Mouse (Mus musculus): ENCODE data around the gene Anapc15.

Gene Anapc15

DNA sequence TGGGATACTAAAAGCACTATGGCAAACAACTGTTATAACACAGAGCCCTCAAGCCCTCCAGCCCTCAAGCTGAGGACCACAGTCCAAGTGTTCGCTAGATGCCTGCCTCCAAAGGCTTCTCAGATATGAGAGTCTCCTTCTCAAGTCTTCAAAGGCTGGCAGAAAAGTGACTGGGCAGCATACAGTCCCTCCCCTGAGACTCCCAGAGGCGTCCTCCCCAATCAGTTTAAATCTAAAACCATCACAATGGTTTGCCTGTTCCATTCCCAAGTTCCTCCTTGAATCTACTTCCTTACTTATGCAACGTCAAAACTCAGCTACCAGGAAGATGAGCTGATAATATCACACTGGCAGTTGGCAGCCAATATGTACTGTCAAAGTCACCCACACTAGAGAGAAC, at the start of gene Anapc15:
Gene Anapc15, plus strand, starts transcription at position 301 of the 400 bp plus-strand sequence.
- DNase-seq (ENCODE audit: low spot score): no peak

DNA sequence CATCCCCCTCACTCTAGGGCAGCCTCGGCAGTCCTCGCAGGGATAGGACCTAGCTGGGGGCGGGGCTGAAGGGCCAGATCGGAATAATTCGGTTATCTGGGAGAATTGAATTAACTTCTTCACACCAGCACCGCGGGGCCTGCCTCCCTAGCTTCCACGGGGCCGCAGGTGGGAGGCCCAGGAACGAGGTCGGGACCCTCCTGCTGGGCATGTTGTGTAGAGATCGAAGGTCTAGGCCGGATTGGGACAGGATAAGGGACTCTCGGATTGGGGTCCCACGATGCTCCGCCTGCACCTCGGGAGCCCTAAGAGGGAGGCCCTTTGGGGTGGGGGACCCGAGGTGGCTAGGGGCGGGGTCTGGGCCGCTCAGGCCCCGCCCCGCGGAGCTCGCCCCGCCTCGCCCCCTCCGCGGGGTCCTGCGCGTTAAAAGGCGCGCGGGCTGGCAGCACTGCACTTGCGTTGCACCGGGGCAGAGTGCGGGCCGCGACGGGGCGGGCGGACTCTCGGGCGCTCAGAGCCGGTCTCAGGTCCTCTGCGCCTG, 45.6 kb upstream of the Anapc15 start, which contains the start of gene Phox2a:
Gene Phox2a, plus strand, starts transcription at position 453 of the 541 bp plus-strand sequence.
- DNase-seq (ENCODE audit: low spot score): peak; percentile 45

DNA sequence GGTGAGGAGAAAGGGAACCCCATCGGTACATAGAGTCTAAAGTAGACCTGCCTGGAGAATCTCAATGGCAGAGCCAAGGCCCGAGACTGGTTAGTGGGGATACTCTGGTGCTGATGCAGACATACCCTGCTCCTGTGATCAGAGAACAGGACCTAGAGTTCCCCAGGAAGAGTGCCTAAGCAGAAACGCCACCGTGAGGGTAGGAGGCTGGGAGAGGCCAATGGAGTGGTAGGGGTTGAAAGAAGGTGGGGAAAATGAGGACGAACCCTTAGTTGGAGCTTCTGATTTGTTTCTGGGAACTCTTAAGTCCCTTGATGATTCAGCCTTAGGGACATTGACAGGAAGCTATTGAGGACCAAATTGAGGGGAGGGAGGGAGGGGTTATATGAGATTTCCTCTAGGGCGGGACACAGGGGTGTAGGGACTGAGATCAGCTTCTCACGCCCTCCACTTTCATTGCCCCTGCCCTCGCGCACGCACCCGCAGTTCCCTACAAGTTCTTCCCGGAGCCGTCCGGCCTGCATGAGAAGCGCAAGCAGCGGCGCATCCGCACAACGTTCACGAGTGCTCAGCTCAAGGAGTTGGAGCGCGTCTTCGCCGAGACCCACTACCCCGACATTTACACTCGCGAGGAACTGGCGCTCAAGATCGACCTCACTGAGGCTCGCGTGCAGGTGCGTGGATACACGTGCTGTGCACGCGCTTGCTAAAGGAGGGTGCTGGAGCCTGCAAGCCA, 43.1 kb upstream of the Anapc15 start:
- peak; percentile 59 for DNase-seq (ENCODE audit: low spot score)

DNA sequence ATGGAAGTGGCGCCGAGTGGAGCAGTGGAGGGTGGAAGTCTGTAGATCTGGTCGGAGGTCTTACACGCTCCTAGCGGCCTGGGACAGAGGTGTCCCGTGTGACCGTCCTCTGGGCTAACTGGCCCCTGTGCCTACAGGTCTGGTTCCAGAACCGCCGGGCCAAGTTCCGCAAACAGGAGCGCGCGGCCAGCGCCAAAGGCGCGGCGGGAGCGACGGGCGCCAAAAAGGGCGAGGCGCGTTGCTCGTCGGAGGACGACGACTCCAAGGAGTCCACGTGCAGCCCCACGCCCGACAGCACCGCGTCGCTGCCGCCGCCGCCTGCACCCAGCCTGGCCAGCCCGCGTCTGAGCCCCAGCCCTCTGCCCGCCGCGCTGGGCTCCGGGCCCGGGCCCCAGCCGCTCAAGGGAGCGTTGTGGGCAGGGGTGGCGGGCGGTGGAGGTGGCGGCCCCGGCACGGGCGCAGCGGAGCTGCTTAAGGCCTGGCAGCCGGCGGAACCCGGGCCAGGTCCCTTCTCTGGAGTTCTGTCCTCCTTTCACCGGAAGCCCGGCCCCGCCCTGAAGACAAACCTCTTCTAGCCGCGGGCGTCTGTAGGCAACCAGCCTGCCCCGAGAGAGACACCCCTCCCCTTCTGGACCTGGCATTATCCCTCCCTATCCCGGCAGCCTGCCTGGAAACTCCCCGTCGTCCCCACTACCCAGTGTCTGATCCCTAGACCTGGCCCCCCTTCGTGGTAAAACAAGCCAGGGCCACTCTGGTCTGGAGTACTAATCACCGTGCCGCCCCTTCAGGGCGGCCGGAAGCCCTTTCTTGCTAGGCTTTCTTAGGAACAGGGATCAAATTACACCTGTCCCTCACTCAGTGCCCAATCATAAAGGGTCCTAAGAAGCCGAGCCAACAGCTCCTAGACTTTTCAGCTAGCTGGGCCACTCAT, 41.7 kb upstream of the Anapc15 start:
- peak; percentile 89 for DNase-seq (ENCODE audit: low spot score)

DNA sequence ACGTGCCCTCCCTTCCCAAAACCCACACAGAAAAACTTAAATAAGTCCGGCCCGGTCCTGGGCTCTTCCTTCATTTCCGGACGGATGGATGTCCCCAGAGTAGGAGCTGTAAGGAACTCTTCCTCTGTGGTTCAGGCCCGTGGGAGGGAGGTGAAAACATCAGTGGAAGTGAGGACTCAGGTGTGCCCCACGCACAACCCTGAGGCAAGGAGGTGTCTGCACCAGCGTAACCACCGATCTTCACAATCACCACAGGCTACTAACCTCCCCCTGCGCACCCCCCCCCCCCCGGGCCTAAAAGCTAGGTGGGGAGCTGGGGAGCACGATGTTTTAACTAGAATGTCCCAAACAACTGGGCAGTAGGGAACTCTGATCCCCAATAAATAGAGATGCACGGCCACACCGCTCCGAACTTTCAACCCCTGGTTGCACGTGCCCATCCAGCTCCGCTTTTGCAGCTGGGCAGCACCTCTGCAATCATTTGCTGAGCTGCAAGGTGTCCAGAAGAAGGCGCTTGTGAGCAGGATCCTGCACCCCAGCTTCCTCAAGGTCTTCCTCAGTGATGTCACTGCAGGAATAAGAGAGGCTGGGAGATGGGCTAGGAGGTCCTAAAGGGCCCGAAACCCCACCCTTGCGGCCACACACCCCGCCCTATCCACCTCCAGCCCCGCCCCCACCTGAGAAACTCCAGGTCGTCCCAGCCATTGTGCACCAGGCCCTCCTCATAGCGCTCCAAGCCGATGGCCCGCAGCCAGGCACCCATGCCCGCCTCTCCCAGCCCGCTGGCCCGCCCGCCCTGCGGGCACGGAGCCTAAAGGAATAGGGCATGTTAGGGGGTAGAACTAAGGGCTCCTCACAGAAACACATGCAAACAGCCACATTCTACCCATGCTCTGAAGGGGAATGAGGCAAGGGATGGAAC, 40.4 kb upstream of the Anapc15 start:
- peak; percentile 70 for DNase-seq (ENCODE audit: low spot score)

DNA sequence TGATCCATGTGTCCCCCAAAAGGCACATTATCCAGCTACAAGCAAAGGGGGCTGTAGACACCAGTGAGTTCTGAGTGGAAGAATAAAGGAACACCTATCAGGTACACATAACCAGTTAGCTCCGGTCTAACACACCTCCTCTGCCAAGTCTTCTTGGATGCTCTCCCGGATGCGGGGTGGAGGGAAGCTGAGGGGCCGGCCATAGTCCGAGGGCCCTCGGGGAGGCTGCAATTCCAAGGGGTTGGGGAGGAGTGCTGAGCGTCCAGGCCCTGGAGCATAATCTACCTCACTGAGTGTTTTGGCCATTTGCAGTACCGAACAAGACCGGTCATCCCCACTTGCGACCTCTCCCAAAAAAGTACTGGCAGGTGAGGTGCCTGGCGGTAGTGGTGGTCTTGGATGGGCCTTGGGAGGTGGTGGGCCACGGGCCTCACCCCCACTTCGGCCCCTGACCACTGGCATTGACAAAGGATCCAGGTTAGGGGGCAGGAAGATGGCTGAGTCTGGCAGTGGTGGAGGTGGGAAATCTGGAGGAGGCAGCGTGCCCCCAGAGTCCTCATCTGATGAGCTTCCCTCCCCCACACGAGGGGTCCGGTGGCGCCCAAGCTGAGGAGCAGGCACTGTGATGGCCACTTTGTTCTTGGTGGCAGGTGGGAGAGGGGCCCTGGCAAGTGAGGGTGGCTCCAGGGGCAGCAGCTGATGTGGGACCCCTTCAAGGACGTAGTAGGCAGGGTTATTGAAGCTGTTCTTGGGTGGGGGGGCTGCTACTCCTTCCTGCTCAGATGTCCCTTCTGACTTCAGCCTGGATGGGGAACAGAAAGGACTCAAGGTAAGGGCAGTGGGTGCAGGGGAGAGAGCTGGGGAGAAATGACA, 39.5 kb upstream of the Anapc15 start:
- no peak for DNase-seq (ENCODE audit: low spot score)

DNA sequence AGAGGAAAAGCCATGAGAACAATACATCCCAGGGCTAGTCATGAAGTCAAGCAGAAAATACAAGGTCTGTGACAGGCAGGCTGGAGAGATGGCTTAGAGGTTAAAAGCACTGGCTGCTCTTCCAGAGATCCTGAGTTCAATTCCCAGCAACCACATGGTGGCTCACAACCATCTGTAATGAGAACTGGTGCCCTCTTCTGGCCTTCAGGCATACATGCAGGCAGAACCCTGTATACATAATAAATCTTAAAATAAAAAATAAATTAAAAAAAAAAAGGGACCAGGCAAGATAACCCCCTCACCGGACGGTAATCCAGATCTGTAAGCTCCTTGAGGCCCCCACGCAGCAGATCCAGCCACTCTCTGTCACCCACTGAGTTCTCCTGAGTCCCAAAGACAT, 33.1 kb upstream of the Anapc15 start:
- DNase-seq (ENCODE audit: low spot score): no peak

DNA sequence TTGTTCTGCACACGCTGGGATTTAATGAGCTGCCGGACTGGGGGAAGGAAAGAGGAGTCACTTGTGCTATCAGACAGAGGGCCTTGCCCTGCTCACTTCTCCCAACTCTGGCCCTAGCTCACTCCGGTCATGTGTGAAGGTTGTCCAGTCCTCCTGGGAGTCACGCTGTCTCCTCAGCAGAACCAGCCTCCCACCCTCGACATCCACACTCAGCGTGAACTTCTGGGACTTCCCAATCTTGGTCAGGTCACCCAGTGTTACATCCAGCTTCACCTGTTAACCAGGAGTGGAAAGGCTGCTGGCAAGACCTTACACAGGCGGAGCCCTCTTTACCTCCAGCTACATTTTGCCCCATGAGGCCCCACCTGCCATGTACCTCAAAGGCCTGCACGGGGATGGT, 32.1 kb upstream of the Anapc15 start:
- no peak for DNase-seq (ENCODE audit: low spot score)

DNA sequence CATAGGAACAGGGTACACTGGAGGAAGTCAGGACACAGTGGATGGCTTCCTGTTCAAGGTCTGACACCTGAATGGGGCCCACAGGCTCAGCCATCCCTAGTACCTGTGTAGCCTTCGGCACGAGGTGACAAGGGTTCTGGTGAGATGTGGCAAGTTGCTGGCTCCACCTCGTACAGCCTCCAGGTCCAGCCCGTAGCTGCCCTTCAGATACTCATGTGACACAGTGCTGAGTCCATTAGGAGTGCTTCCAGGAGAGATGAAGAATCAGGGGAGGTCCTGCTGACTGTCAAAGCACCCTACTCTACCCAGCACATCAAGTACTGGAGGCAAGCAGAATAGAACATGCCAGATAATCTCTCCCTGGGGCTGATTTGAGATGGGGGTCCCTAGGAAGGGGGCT, 31.1 kb upstream of the Anapc15 start:
- DNase-seq (ENCODE audit: low spot score): no peak

DNA sequence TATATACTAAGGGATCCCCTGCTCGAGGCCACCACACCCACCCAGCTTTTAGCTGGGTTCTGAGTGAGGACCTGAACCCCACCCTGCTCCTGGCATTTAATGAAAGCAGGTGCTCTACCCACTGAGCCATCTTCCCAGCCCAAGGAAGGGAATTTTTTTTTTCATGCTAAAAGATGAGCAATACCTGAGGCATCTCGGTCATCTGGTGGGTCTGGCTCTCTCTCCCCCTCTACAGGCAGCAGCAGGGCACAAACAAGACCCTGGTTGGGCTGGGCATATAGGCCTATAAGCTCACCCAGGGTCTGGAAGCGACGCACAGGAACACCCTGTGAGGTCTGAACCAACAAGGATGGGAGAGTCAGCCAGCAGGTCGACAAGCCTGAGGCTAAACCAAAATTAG, 30.2 kb upstream of the Anapc15 start:
- no peak for DNase-seq (ENCODE audit: low spot score)

DNA sequence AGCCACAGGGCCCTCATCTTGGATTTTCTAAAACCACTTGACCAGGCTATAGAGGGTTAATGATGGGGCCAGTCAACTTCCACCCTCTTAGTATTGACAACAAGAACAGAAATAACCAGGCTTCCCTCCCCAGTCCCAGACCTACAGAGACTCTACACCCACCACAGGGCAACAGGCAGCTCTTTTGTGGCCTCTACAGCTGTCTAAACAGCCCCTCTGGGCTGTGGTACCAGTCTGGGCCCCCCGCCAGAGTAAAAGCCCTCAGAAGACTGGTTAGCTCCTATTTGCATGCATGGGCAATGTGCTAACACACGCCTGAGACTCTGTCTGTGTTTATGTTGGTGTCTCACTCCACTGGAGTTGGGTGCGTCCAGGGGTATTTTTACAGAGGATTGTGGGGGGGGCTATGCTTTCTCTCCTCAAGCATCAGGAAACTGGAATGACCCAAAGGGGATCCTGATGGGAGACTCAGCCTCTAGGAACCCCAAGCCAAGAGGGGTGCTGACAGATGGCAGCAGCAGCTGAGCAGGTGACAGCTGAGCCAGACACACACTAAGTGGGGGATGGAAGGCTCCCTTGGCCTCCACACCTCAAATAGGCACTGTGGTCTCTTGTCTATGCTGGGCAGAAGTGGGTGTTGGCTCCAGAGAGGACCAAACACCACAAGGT, 29.5 kb upstream of the Anapc15 start:
- DNase-seq (ENCODE audit: low spot score): no peak

DNA sequence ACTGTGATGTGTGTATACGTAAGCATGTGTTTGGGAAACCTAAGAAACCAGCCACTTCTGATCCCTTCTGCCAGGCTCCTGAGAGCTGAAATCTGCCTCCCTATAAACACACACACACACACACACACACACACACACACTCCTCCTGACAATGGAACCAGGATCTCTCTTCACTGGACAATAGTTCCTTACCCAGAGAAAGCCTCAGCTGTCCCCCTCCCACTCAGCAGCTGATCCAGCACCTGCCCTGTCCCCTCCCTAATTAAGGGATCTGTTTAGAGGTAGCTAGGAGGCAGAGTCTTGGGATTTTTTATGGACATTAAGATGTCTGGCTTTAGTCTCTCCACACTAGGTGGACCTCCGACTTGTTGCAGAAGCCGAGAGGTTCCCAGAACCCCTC, 28.6 kb upstream of the Anapc15 start:
- no peak for DNase-seq (ENCODE audit: low spot score)

DNA sequence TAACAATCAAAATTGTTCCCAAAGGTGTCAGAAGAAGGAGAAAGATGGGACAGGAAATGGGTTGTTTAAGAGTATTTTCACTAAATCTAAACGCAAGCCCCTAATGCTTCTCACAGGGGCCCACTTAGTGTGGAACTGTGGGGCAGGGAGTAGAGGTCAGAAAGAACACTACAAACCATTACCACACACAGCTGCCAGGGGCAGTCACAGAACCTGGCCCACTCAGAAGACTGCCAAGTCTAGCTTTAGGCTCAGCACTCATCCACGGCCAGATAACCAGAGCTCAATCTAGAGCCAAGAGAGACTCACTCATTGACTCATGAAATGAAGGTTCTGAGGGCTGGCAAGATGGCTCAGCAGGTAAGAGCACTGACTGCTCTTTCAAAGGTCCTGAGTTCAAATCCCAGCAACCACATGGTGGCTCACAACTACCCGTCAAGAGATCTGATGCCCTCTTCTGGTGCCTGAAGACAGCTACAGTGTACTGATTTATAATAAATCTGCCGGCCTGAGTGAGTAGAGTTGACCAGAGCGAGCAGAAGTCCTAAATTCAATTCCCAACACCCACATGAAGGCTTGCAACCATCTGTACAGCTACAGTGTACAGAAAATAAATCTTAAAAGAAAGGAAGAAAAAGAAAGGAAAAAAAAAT, 27.9 kb upstream of the Anapc15 start:
- no peak for DNase-seq (ENCODE audit: low spot score)

DNA sequence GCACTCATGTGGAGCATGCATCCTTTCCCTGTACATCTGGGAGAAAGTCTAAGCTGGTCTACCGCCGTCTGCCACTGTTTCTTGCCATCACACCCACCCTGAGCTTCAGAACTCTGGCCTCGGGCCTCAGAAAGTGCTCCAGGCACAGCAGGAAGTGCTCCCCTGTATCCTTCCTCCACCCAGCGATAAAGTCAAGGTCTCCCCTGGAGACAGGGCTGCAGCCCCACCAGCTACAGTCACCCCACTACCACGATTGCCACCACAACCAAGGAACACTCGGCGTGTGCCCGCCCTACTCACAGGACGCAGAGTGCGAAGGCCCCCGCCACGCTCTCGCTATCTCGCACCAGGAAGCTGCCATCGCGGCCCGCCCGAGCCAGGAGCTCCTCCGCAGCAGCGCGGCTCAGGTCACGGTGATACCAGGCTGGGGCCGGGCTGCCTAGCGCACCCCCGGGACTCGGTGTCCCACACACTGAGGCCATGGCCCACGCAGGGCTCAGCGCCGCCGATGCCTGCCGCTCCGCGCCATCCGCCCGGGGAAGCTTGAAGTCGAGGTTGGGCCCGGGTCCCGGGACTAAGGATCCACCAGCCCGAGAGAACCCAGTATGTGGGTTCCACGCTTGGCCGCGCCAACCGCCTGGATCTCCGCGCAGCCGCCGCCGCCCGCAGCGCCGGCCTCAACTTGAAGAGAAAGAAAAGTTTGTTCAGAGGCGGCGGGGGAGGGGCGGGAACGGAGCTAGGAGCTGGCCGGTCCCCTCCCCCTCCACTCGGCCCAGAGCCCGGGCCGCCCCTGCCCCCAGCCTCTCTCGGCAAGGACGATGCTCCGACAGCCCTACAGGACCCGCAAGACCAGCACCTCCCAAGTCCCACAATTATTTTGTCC, 27.0 kb upstream of the Anapc15 start:
- peak; percentile 90 for DNase-seq (ENCODE audit: low spot score)

DNA sequence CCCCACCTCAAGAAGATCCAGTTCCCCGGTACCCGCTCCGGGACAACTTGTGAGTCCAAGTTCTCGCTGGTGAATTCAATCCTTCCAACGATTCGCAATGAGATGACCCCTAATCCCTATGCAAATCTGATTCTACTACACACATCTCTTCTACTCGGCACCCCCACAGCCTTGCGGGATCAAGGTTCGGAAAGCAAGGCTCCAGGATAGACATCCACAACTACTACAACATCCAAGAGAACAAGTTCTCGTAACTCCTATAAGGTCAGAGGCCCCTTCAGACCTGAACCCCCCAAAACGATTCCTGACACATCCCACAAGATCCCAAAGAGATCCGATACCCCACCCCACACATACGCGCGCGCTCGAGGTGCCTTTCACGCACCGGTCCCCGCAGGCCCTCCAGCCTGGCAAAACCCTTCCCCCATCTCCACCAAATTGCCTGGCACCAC, 26.3 kb upstream of the Anapc15 start:
- DNase-seq (ENCODE audit: low spot score): no peak

DNA sequence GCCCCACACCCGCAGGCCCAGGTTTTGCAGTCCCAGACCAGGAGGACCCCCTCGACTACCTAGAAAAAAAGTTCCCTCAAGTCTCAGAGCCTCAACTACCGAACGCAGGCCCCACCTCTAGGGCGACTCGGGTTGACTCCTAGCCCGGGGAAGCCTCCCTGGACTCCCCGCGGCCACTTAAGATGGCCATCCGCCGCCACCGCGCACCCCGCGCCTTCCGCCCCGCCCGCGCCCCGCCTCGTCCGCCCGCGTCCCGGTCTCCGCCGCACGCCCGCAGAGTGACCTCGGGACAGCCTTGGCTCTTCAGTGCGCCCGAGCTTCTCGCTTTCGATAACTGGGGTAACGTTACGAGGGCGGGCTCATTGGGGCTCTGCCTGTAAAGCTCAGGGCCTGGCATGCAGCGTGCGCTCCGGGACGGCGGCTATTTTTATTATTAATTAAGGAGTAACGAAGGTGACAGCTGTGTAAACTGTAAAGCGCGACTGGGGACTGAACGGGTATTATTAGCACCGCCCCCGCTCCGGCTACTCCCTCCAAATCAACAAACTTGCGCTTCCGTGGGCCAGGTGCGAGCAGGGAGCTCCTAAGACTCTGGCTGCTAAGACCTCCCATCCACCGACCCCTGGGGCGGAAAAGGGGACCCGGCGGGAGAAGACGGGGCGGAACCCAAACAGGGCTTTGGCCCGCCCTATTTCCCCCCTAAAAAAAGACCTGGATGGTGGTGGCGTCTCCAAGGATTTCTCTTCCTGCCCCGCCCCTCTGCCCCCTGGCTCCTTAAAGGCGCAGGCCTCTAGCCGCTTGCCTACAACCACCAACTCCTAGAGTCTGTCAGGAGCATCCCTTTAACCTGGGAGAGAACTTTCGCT, 25.7 kb upstream of the Anapc15 start, which contains the start of gene Inppl1:
Gene Inppl1, minus strand, starts transcription at position 624 of the 866 bp plus-strand sequence.
- peak; percentile 96 for DNase-seq (ENCODE audit: low spot score)

DNA sequence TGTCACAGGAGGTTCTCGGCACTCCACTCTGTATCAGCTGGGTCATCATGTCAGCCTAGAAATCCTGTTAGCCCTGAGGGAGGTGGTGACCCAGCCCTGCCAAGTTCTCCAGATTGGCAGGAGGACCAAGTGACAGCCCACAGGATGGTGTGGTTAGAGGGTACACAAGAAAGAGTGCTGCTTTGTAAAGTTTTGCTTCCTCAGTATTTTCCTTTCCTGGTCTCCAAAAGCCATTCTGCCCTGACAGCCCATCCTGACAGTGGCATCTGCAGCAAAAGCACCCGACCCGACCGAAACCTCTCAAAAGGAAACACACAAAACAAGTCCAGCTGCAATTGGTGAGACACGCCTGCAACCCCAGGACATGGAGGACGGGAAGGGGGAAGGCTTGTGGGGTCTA, 19.3 kb upstream of the Anapc15 start:
- DNase-seq (ENCODE audit: low spot score): no peak

Measured in embryo, embryonic 10.5 days (tissue).